Mouse (Mus musculus): ENCODE results near the gene Cbr2. TPM values are rescaled to one million over a fixed set of nuclear protein-coding genes. Genes with fewer than 3 reads are reported as not detected.

Gene Cbr2
- polyA plus RNA-seq, 1 experiment from 2014 or later: 0.97 TPM

DNA sequence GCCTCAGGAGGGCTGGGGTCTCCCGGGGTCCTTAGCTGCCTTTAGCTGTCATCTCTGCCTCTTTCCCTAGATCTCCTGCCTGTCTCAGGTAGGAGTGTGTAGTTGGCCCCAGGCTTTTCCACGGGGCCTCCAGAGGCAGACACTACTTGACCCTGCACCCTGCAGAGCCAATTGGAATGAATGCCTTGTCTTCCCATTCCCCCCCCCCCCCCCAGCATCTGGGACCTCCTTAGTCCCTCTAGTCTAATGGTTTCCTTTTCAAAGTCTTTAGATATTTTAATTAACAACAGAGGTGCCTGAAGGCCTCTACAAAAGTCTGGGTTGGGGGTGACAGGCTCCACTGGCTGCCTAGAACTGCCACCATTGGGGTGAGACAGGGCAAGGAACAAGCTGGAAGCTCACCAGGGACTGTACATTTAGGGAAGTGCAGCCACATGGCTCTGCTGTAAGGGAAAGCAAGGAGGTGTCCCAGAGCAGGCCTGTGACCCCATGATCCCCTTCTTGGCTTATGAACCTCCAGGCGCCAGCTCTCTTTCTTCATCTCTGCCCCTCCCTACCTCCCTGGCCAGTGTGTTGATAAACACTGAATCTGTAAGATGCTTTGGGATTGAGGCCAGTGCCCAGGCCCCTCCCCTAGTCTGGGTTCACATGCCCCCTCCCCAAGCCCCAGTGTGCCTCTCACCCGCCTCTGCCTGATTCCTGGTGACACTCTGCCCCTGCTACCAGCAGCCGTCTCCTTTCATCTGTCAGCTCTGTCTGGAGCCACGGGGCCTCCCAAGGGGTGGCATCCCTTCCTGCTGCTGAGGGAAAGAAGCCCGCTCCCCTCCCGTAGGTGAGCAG lies 27.2 kb downstream of the Cbr2 start:
- no peaks in the 10 kb centered on the region for H3K27me3 ChIP-seq
- no peak overlapping the region for H3K27ac ChIP-seq (replicated peaks)
- peaks cover 14% of the 10 kb centered on the region; the same call in 1 of the 2 replicates for H3K36me3 ChIP-seq
- H3K9me3 ChIP-seq: no peaks in the 10 kb centered on the region
- H3K4me2 ChIP-seq: no peak overlapping the region
- ATAC-seq (ENCODE audit: low FRiP score, low read depth): no peak
- 0 out of 2 replicates have a peak overlapping the region, but pooled peaks have one; percentile 7 for H3K9ac ChIP-seq
- no peak overlapping the region for H3K4me3 ChIP-seq
- WGBS: 23% methylated on average over 8 of the region's 8 CpGs
- H3K4me1 ChIP-seq (replicated peaks): peaks cover 22% of the 10 kb centered on the region

- Histone ChIP-seq H3K4me3 (no peak overlapping the region), H3K4me1 (replicated peaks) (peaks cover 22% of the 10 kb centered on the region), H3K4me2 (no peak overlapping the region), H3K27ac (replicated peaks) (no peak overlapping the region), H3K9me3 (no peaks in the 10 kb centered on the region), H3K27me3 (no peaks in the 10 kb centered on the region), H3K9ac (no peak overlapping the region), H3K36me3 (peaks cover 14% of the 10 kb centered on the region; the same call in 1 of the 2 replicates)
- no peak for ATAC-seq (ENCODE audit: low FRiP score, low read depth)
- 32% methylated on average over 15 of the region's 15 CpGs for WGBS
Measured at GRCm38 (mm10) chr11:120703696-120704454, 28.0 kb downstream of the Cbr2 start.

- ATAC-seq (ENCODE audit: low FRiP score, low read depth): no peak
- Histone ChIP-seq H3K9ac (no peak overlapping the region), H3K4me1 (replicated peaks) (no peaks in the 10 kb centered on the region), H3K27ac (replicated peaks) (no peak overlapping the region), H3K4me2 (no peak overlapping the region), H3K9me3 (no peaks in the 10 kb centered on the region), H3K36me3 (peaks cover 18% of the 10 kb centered on the region), H3K27me3 (no peaks in the 10 kb centered on the region), H3K4me3 (no peak overlapping the region)
- WGBS: 75% methylated on average over 10 of the region's 10 CpGs
Measured at GRCm38 (mm10) chr11:120697741-120698140, 34.2 kb downstream of the Cbr2 start.

- Histone ChIP-seq H3K4me3 (no peak overlapping the region), H3K9ac (no peak overlapping the region), H3K4me2 (no peak overlapping the region), H3K4me1 (replicated peaks) (no peaks in the 10 kb centered on the region), H3K36me3 (peaks cover 11% of the 10 kb centered on the region), H3K9me3 (no peaks in the 10 kb centered on the region), H3K27me3 (no peaks in the 10 kb centered on the region), H3K27ac (replicated peaks) (no peak overlapping the region)
- no peak for ATAC-seq (ENCODE audit: low FRiP score, low read depth)
- 91% methylated on average over 6 of the region's 6 CpGs for WGBS
Measured at GRCm38 (mm10) chr11:120696568-120696967, 35.3 kb downstream of the Cbr2 start.

GRCm38 (mm10) chr11:120695641-120696040 lies 36.3 kb downstream of the Cbr2 start:
- H3K9ac ChIP-seq: no peak overlapping the region
- H3K27ac ChIP-seq (replicated peaks): no peak overlapping the region
- peaks cover 9% of the 10 kb centered on the region; the same call in 1 of the 2 replicates for H3K36me3 ChIP-seq
- H3K9me3 ChIP-seq: no peaks in the 10 kb centered on the region
- H3K4me2 ChIP-seq: no peak overlapping the region
- peak; percentile 42; the same call in 1 of the 2 replicates for ATAC-seq (ENCODE audit: low FRiP score, low read depth)
- no peaks in the 10 kb centered on the region for H3K27me3 ChIP-seq
- H3K4me3 ChIP-seq: no peak overlapping the region
- H3K4me1 ChIP-seq (replicated peaks): no peaks in the 10 kb centered on the region
- WGBS: 41% methylated on average over 12 of the region's 12 CpGs

DNA sequence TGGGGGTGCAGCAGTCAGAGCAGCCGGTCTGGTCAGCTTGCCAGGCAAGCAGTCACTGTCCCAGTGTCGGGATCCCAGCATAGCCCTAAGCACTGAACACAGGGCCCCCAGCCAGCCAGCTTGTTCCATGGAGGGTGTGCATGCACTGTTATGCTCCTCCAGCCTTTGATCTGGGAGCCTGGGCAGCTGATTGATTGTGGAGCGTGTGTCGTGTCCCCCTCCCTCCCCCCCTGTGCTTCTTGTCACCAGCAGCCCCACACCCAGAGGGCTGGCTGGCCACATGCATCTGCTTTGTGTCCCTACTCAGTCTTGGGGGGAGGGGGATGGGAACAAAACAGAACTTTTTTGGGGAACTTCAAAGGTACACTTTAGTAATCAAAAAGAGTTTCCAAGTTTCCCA lies 36.7 kb downstream of the Cbr2 start:
- Histone ChIP-seq H3K36me3 (peaks cover 9% of the 10 kb centered on the region; the same call in 1 of the 2 replicates), H3K4me1 (replicated peaks) (no peaks in the 10 kb centered on the region), H3K27ac (replicated peaks) (no peak overlapping the region), H3K9ac (no peak overlapping the region), H3K4me3 (no peak overlapping the region), H3K4me2 (no peak overlapping the region), H3K9me3 (no peaks in the 10 kb centered on the region), H3K27me3 (no peaks in the 10 kb centered on the region)
- peak; percentile 69; the same call in 1 of the 2 replicates for ATAC-seq (ENCODE audit: low FRiP score, low read depth)
- WGBS: 15% methylated on average over 4 of the region's 4 CpGs

DNA sequence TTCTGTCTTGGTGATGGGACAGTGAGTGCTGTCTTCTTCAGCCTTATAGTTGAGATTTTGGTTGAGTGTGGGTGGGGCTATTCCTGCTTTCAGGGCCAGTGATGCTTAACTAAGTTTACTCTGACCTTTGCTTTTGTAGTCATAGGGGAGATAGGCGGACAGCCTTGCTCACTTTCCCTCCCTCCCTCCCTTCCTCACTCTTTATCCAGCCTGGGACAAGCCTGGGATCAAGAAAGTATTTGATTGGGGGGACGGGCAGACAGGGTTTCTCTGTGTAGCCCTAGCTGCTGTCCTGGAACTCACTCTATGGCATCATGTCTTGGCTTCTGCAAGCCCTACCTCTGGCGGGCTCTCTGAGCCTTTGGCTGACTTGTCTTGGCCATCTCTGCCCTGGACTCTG lies 38.5 kb downstream of the Cbr2 start:
- no peak overlapping the region for H3K27ac ChIP-seq (replicated peaks)
- no peak for ATAC-seq (ENCODE audit: low FRiP score, low read depth)
- 52% methylated on average over 3 of the region's 3 CpGs for WGBS

DNA sequence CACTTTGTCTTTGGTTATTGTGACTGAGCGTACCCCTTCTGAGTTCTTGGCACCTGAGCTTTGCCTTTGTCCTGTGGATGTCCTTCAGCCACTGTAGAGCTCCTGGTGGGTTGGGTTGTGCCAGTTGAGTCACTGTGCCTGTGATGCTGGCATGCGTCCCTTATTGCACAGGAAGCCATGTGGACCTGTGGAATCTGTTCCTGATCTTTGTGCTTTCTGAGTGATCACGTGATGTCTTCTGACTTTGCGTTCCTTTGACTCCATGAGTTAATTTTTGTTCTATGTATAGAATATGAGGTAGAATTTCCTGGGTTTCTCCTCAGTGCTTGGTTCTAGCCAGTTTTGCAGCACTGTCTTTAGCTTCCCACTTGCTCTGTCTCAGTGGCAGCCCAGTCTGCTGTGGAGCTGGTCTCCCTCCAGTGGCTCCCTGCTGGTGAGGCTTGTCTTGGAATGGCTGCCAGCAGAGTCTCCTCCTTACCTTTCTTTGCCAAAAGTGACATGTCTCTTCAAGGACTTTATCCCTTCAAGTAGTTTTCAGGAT lies 39.4 kb downstream of the Cbr2 start:
- WGBS: 96% methylated on average over 4 of the region's 4 CpGs
- no peak for ATAC-seq (ENCODE audit: low FRiP score, low read depth)
- H3K9me3 ChIP-seq: no peaks in the 10 kb centered on the region
- no peak overlapping the region for H3K4me2 ChIP-seq
- H3K36me3 ChIP-seq: peaks cover 9% of the 10 kb centered on the region; the same call in 1 of the 2 replicates
- H3K4me1 ChIP-seq (replicated peaks): no peaks in the 10 kb centered on the region
- H3K27me3 ChIP-seq: no peaks in the 10 kb centered on the region
- no peak overlapping the region for H3K4me3 ChIP-seq
- no peak overlapping the region for H3K9ac ChIP-seq
- H3K27ac ChIP-seq (replicated peaks): no peak overlapping the region

More for the DNA sequence above, 38.5 kb downstream of the Cbr2 start:
- Histone ChIP-seq H3K4me2 (no peak overlapping the region), H3K9me3 (no peaks in the 10 kb centered on the region), H3K4me3 (no peak overlapping the region), H3K4me1 (replicated peaks) (no peaks in the 10 kb centered on the region), H3K36me3 (peaks cover 9% of the 10 kb centered on the region; the same call in 1 of the 2 replicates), H3K9ac (no peak overlapping the region), H3K27me3 (no peaks in the 10 kb centered on the region)

GRCm38 (mm10) chr11:120689365-120689764 lies 42.5 kb downstream of the Cbr2 start:
- Histone ChIP-seq H3K36me3 (peaks cover 3% of the 10 kb centered on the region; the same call in 1 of the 2 replicates), H3K27ac (replicated peaks) (no peak overlapping the region), H3K4me2 (no peak overlapping the region), H3K27me3 (no peaks in the 10 kb centered on the region), H3K4me1 (replicated peaks) (no peaks in the 10 kb centered on the region), H3K9me3 (no peaks in the 10 kb centered on the region), H3K9ac (no peak overlapping the region), H3K4me3 (no peak overlapping the region)
- no peak for ATAC-seq (ENCODE audit: low FRiP score, low read depth)
- 90% methylated on average over 3 of the region's 3 CpGs for WGBS

DNA sequence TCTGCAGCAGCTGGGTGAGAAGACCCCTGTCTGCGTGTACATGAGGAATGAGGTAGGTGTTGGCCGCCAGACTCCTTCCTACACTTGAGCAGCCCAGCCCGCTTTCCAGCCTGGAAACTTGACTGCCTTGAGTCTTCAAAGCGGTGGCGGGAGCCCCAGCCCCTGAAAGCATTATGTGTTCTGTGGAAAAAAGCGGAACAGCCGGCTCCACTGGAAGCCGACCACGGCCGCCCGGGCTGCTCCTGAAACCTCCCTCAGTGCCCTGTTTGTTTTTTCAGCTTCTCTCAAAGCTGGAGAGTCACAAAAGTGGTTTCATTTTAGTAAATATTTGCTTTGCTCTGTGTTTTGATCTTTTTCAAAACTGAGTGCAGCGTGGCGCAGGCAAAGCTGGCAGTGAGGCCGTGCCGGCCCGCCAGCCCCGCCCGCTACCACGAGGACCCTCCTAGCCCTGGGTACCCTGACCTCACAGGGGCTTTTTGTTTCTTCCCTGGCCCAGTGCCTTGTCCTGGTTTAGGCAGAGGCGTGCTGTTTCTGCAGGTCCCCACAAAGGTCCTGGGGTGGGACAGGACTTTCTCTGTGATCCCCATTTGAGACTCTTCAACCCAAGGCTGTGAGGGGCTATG lies 45.2 kb downstream of the Cbr2 start:
- Histone ChIP-seq H3K27me3 (no peaks in the 10 kb centered on the region), H3K4me3 (no peak overlapping the region), H3K36me3 (peaks cover 4% of the 10 kb centered on the region; the same call in 1 of the 2 replicates), H3K4me1 (replicated peaks) (no peaks in the 10 kb centered on the region), H3K4me2 (no peak overlapping the region), H3K27ac (replicated peaks) (0 out of 2 replicates have a peak overlapping the region, but pooled peaks have one; percentile 2), H3K9ac (no peak overlapping the region), H3K9me3 (no peaks in the 10 kb centered on the region)
- 78% methylated on average over 20 of the region's 20 CpGs for WGBS
- ATAC-seq (ENCODE audit: low FRiP score, low read depth): no peak

GRCm38 (mm10) chr11:120684660-120685059 lies 47.3 kb downstream of the Cbr2 start:
- WGBS: 93% methylated on average over 2 of the region's 2 CpGs
- Histone ChIP-seq H3K4me3 (no peak overlapping the region), H3K9me3 (no peaks in the 10 kb centered on the region), H3K4me2 (no peak overlapping the region), H3K36me3 (peaks cover 21% of the 10 kb centered on the region), H3K27ac (replicated peaks) (no peak overlapping the region), H3K9ac (no peak overlapping the region), H3K4me1 (replicated peaks) (no peaks in the 10 kb centered on the region), H3K27me3 (no peaks in the 10 kb centered on the region)
- no peak for ATAC-seq (ENCODE audit: low FRiP score, low read depth)

Data from hindbrain, embryonic 15.5 days (tissue).